Mouse (Mus musculus): ENCODE results near the gene Nudt9. TPM values are rescaled to one million over a fixed set of nuclear protein-coding genes. Genes with fewer than 3 reads are reported as not detected.

The Nudt9 gene
- 17.0 TPM for polyA plus RNA-seq (2017; shearing (Covaris generic))

DNA sequence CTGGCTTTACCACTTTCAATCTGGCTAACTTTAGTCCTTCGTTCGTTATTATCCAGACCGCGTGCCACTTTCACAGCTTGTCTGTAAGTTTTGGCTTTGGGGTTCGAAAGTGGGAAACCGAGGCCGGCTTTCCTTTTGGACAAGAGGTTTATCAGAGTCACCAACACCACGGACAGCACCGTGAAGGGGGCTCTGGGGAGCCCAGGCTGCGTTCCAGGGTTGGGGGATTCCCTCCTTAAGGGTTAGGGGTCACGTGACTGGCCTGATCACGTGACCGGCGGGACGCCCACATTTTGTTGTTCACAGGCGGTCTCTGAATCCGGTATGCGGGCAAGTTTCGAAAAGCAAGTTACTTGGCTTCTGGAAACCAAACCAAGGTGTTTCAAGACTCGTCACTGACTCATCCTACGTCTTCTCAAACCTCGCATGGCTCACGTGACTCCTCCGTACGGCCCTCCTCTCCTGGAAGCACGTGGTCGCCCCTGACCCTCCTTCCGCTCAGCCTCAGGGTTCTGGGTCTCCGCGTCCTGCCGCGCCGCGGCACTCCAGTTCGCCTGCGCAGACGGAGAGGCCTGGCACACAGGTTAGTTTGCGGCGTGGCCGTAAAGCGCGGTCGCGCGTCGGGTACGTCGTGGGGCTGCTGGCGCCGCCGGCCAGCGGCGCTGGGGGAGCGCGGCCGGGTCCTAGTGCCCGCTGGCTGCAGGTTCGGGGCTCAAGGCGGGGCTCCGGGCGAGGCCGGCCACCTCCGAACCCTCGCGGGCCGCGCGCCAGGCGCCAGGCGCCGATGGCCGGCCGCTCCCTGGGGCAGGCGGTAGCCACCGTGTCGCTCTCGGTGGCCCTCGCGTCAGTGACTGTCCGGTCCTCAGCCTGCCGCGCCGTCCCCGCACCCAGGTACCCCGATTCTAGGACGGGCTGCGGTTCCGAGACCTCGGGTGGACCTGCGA, at the start of gene Nudt9:
TSS of gene Nudt9 (plus strand) at position 51 of the 944 bp plus-strand sequence.

DNA sequence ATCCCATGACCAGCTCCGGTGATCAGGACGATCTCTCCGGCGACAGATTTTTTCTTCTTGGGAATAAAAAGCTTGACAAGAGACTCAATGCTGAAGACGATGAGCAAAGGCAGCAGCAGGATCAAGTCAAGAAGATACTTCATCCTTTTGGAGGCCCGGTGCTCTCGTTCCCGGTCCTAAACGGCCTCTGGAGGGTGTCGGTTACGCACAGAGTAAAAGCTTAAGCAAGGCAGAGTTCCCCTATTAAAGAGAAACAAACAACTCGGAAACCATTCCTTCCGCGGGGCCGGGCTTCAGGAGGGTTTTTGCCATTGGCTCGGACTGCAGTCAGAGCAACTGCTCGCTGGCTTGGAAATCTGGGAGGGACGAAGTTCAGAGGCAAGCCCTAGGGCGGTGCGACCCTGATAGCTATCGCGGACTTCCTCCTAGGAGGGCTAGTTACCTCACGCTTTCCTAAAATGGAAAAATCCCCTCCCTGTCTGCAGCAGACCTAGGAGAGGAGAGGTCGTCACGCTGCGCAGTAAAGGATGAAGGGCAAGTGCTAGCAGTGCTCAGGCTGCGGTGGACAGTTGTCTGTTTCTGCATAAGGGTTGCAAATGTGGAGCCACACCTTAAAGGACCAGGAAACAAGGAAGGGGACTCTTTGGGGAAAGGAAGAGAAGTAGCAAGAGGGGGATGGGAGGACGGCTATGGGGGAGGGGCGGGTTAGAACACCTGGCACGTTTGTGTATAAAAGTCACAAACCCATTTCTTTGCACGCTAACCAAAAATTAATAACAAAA, 24.3 kb upstream of the Nudt9 start, which contains the start of gene Hsd17b11:
TSS of gene Hsd17b11 (minus strand) at position 323 of the 782 bp plus-strand sequence.

DNA sequence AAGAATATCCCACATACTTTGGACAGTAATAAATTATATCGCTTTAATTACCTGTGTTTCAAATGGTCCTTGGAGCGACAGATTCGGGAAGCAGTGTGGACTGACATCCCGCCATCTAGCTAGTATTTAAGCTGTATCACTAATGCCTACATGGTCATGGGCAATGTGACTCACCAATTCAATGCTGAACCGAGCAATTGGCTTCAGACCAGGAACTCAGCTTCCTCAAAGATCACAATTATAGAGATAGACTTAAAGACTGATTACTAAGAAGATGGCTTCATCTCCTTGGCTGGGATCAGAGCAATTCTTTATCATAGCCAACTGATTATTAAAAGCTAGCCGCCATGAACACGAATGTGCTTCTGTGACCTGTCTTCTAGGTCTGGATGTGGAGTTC, 31.4 kb downstream of the Nudt9 start, which contains the start of gene Gm17660:
TSS of gene Gm17660 (minus strand) at position 101 of the 400 bp plus-strand sequence.

DNA sequence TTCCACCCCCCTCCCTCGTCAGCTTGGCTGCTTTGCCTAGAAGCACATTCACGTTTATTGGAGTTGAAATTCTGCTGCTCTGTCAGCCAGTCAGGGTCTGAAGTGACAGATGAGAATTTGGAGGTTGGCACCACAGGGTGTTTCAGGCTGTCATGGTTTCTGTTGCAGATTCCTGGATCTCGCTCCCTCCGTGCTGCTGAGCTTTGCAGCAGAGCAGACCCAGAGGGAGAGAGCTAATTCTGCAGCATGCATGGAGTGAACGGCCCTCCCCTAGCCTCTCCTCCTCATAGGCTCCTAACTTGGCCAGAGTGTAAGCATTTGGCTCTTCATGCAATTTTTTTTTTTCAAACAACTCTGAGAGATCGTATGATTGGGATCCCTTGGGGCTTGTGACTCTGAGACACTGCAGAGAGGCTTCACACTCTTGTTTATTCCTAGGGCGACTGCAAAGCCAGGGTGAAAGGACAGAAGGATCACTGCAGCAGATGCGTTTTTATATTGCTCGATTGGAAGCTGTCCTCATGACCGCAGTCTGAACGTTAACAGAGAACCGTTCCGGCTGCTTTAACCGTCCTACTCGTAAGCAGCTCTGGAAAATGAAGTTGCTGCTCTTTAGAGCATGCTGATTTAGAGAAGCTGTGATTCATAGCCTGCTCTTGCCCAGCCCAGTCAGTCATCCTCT, 67.5 kb downstream of the Nudt9 start, which contains the start of gene Sparcl1:
TSS of gene Sparcl1 (minus strand) at position 243 of the 682 bp plus-strand sequence.

Other genes with a start within 250 kb of the Nudt9 start
- gene Klhl8, start 135.0 kb upstream of the Nudt9 start, polyA plus RNA-seq (2017; shearing (Covaris generic)): 1.2 TPM
- gene Hsd17b13, start 68.9 kb upstream of the Nudt9 start, polyA plus RNA-seq (2017; shearing (Covaris generic)): 0.16 TPM
- 5.8 TPM for gene Hsd17b11, start 24.4 kb upstream of the Nudt9 start, polyA plus RNA-seq (2017; shearing (Covaris generic))
- gene Gm17660, start 31.3 kb downstream of the Nudt9 start, polyA plus RNA-seq (2017; shearing (Covaris generic)): not detected
- gene Sparcl1, start 67.4 kb downstream of the Nudt9 start, polyA plus RNA-seq (2017; shearing (Covaris generic)): not detected
- gene Dspp, start 124.4 kb downstream of the Nudt9 start, polyA plus RNA-seq (2017; shearing (Covaris generic)): not detected
- not detected for gene Dmp1, start 156.3 kb downstream of the Nudt9 start, polyA plus RNA-seq (2017; shearing (Covaris generic))